Mouse (Mus musculus) midbrain, embryonic 15.5 days (tissue): ENCODE measurements around the gene Nkain2. TPM values are rescaled to one million over a fixed set of nuclear protein-coding genes. Genes with fewer than 3 reads are reported as not detected.
"Not testable (repeated sequence)": the region's sequence is repeated elsewhere in the genome, so short reads cannot be mapped to it uniquely, and the experiment has no call there.

Source experiments
- ATAC-seq: fragments of 200-750 bp; cut with Nextera tagmentation; replicated peaks from 2 replicates; pipeline ENCODE4 v1.8.0; 2017; ENCODE audit warnings: moderate TSS enrichment
- H3K27ac ChIP-seq: fragments of 300-500 bp; sonication (generic); 2 replicates; pipeline ENCODE4 v1.5.1; 2015; ENCODE audit warnings: mild to moderate bottlenecking, inconsistent platforms
- H3K27me3 ChIP-seq: fragments of 300-500 bp; sonication (generic); replicated peaks from 2 replicates; pipeline ENCODE4 v1.6.1; 2015; ENCODE audit warnings: inconsistent platforms
- H3K36me3 ChIP-seq: fragments of 300-500 bp; sonication (generic); replicated peaks from 2 replicates; pipeline ENCODE4 v1.6.1; 2015; ENCODE audit warnings: inconsistent platforms
- H3K4me1 ChIP-seq: fragments of 300-500 bp; sonication (generic); 2 replicates; pipeline ENCODE4 v1.6.1; 2015; ENCODE audit warnings: inconsistent platforms
- H3K4me2 ChIP-seq: fragments of 300-500 bp; sonication (generic); 2 replicates; pipeline ENCODE4 v1.6.1; 2015; ENCODE audit warnings: inconsistent platforms, mild to moderate bottlenecking, moderate library complexity
- H3K4me3 ChIP-seq: fragments of 300-500 bp; sonication (generic); 2 replicates; pipeline ENCODE4 v1.5.1; 2015; ENCODE audit warnings: mild to moderate bottlenecking, inconsistent platforms
- H3K9ac ChIP-seq: fragments of 300-500 bp; sonication (generic); 2 replicates; pipeline ENCODE4 v1.6.1; 2015; ENCODE audit warnings: mild to moderate bottlenecking, inconsistent platforms
- H3K9me3 ChIP-seq: fragments of 300-500 bp; sonication (generic); 2 replicates; pipeline ENCODE4 v1.6.1; 2016; ENCODE audit warnings: inconsistent platforms
- WGBS: fragments of 180-500 bp; shearing (Covaris S2); methylation state at CpG from one replicate; pipeline ENCODE4 v1.1.7; 2015; ENCODE audit warnings: mixed read lengths; 5-methylcytosine and 5-hydroxymethylcytosine counted together
- polyA plus RNA-seq: library from polyadenylated mRNA; unstranded; fragments of >200 nt; fragmentation: Nextera tagmentation; extraction: Ambion mirVana; gene quantifications from 2 replicates; pipeline ENCODE4 v1.2.1, GENCODE M21; 2015

The Nkain2 gene
- polyA plus RNA-seq, 1 experiment from 2014 or later: 13.5 TPM

DNA sequence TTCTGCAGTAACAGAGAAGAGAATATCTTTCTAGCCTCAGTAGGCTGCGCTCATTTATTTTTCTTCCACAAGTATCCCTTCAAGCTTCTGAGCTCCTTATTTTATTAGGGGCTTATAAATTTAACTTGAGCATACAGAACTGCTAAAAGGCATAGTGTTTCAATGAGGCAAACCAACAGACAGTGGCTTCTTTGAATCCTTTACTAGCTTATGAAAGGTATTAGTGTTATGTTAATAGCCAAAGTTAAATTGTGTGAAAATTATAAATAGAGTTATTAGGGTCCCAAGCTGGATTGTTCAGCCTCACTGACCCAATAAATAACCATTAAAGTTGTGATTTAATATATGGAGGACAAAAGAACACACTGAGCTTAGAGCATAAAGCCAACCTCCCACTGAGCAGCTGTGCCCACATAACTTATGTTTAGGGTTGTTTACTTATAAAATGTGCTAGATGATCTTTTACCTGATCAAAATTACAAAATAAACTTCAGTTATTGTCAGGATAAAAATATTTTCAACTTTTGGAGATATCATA is 889.0 kb downstream of the Nkain2 start:
- no peak overlapping the region for H3K4me2 ChIP-seq
- H3K9ac ChIP-seq: no peak overlapping the region
- H3K9me3 ChIP-seq: no peaks in the 10 kb centered on the region
- no peaks in the 10 kb centered on the region for H3K27me3 ChIP-seq
- no peak overlapping the region for H3K4me3 ChIP-seq
- no peak for ATAC-seq
- no peaks in the 10 kb centered on the region for H3K36me3 ChIP-seq
- 84% methylated on average over 1 of the region's 1 CpGs for WGBS
- no peaks in the 10 kb centered on the region for H3K4me1 ChIP-seq
- no peak overlapping the region for H3K27ac ChIP-seq

DNA sequence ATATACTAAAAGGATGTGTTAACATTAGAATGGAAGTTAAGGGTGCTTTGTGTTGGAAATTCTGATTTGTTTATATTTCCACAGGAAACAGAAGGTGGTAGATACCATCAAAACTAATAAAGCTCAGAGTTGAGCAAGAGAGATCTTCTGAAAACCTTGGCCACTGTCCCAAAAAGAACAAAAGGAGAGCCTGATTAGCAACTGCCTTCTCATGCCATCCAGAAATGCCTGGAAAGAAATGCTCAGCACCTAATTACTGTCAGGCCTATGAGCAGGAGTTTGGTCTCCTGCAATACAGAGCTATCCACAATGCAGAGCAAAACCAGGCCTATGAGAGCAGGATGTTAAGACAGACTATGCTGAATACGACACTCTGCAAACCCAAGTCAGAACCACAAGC is 897.1 kb downstream of the Nkain2 start:
- Histone ChIP-seq H3K9me3 (no peaks in the 10 kb centered on the region), H3K4me1 (no peaks in the 10 kb centered on the region), H3K4me3 (no peak overlapping the region), H3K9ac (no peak overlapping the region), H3K4me2 (no peak overlapping the region), H3K27ac (no peak overlapping the region), H3K36me3 (no peaks in the 10 kb centered on the region), H3K27me3 (no peaks in the 10 kb centered on the region)
- 90% methylated on average over 1 of the region's 1 CpGs for WGBS
- no peak for ATAC-seq

DNA sequence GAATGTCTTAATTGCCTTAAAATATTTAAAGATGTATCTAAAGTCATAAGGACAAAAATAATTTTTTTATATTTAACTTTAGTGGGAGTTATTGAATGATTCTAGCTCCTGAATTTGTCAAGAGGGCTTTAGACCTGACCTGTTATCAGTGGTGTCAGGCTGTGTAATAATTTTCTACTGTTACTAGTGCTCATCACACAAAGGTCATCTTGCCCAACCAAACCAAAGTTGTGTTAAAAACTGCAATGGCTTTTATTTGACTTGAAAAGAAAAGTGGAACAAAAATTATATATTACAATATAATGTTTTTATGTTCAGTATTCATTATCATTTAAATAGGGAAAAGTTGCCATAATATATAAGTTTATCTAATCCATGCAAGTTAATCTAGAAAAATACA is 911.9 kb downstream of the Nkain2 start:
- ATAC-seq: no peak
- Histone ChIP-seq H3K36me3 (no peaks in the 10 kb centered on the region), H3K4me3 (no peak overlapping the region), H3K4me2 (no peak overlapping the region), H3K9me3 (no peaks in the 10 kb centered on the region), H3K27me3 (no peaks in the 10 kb centered on the region), H3K9ac (no peak overlapping the region), H3K27ac (no peak overlapping the region), H3K4me1 (no peaks in the 10 kb centered on the region)

DNA sequence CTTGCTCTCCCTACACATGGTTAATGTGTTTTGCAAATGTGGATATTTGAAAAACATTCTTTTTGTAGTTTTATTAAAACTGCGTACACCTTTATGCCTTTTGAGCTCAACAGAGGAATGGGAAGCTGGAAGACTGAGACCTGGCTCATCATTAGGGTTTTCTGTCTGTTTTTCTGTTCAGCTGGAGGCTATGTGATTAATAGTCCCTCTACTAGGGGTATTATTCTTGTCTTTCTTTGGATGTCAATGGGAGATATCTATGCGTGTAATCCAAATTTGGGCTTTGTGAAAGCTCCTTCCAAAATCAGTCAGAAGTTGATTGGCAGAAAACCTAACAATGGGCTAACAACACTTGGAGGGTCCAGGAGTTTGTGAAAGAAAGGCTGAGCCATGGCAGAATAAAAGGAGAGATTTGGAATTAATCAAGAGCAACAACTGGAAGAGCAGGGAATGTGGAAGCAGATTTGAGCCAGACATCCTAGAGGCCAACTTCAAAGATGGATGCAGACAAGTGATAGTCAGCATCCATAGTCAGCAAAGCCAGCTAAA is 943.0 kb downstream of the Nkain2 start:
- 33% methylated on average over 2 of the region's 2 CpGs for WGBS
- no peaks in the 10 kb centered on the region for H3K4me1 ChIP-seq
- H3K27ac ChIP-seq: no peak overlapping the region
- H3K4me2 ChIP-seq: no peak overlapping the region
- no peak overlapping the region for H3K4me3 ChIP-seq
- no peak overlapping the region for H3K9ac ChIP-seq
- no peaks in the 10 kb centered on the region for H3K27me3 ChIP-seq
- no peak for ATAC-seq
- no peaks in the 10 kb centered on the region for H3K9me3 ChIP-seq
- H3K36me3 ChIP-seq: no peaks in the 10 kb centered on the region

DNA sequence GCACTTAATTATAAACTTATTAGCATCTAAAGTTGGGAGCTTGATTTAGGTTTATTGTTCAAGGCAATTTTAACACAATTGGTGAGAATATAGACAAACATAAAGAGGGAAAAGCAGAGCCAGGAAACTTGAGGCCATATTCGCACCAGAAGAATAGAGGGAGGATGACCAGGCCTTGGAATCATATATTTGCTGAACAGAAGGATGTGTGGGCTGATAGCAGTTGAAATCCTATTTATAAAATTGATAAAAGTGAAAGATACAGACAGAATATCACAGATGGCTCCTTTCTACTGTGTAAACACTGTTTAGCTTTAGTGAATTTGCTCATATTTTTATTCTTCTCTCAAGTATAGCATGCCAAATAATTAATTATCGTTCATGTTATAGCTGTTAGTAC is 958.3 kb downstream of the Nkain2 start:
- Histone ChIP-seq H3K9ac (no peak overlapping the region), H3K27me3 (no peaks in the 10 kb centered on the region), H3K4me1 (no peaks in the 10 kb centered on the region), H3K4me2 (no peak overlapping the region), H3K9me3 (no peaks in the 10 kb centered on the region), H3K4me3 (no peak overlapping the region), H3K36me3 (no peaks in the 10 kb centered on the region), H3K27ac (no peak overlapping the region)
- WGBS: 94% methylated on average over 2 of the region's 2 CpGs
- no peak for ATAC-seq

DNA sequence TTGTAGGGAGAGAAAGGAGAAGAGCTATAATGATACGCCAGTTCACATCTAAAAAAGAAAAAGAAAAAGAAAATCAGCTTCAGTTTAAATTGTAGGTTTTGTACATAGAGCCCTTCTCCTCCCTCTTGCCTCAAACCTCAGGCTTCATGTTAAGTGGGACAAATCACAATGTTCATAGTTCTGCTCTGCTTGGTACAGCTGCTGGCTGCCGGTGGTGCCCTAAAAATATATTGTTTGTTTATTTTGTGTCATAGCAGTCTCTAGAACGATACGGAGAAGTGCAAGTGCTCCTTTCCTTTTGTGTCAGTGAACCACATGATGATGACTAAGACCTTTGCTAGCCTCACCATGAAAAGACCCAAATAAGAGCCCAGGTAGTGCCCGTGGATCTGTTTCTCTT is 962.6 kb downstream of the Nkain2 start:
- H3K27me3 ChIP-seq: no peaks in the 10 kb centered on the region
- H3K4me2 ChIP-seq: no peak overlapping the region
- H3K9ac ChIP-seq: no peak overlapping the region
- H3K27ac ChIP-seq: no peak overlapping the region
- no peak overlapping the region for H3K4me3 ChIP-seq
- no peaks in the 10 kb centered on the region for H3K36me3 ChIP-seq
- H3K9me3 ChIP-seq: no peaks in the 10 kb centered on the region
- no peak for ATAC-seq
- H3K4me1 ChIP-seq: no peaks in the 10 kb centered on the region
- 78% methylated on average over 5 of the region's 5 CpGs for WGBS

DNA sequence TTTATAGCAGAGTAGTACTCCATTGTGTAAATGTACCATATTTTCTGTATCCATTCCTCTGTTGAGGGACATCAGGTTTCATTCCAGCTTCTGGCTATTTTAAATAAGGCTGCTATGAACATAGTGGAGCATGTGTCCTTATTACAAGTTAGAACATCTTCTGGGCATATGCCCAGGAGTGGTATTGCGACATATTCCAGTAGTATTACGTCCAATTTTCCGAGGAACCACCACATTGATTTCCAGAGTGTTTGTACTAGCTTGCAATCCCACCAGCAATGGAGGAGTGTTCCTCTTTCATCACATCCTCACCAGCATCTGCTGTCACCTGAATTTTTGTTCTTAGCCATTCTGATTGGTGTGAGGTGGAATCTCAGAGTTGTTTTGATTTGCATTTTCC is 969.4 kb downstream of the Nkain2 start:
- H3K4me1 ChIP-seq, H3K4me2 ChIP-seq, H3K27me3 ChIP-seq, H3K27ac ChIP-seq, H3K36me3 ChIP-seq, H3K4me3 ChIP-seq, ATAC-seq, H3K9me3 ChIP-seq, H3K9ac ChIP-seq: not testable (repeated sequence)
- 92% methylated on average over 3 of the region's 3 CpGs for WGBS

DNA sequence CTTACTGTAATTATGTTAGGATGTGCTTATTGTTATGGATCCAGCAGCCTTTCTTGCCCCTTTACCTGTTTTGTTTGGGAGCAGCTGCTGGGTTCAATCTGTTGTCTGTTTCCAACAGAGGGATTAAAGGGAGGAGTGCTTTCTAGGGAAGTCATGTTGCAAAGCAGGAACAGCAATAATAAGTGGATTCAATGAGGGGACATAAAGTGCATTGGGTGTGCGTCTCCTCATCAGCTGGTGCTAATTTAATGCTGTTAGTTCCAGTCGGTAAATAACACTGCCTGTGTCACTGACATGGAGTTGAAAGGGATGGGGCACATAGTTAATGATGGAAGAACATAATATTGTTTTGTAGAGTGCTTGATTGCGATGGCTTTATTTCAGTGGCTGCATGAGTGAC is 982.8 kb downstream of the Nkain2 start:
- Histone ChIP-seq H3K36me3 (no peaks in the 10 kb centered on the region), H3K4me2 (no peak overlapping the region), H3K4me1 (no peaks in the 10 kb centered on the region; the same call in 1 of the 2 replicates), H3K9ac (no peak overlapping the region), H3K9me3 (no peaks in the 10 kb centered on the region), H3K4me3 (no peak overlapping the region), H3K27me3 (no peaks in the 10 kb centered on the region), H3K27ac (no peak overlapping the region)
- ATAC-seq: no peak; the same call in 1 of the 2 replicates
- WGBS: 28% methylated on average over 3 of the region's 3 CpGs

DNA sequence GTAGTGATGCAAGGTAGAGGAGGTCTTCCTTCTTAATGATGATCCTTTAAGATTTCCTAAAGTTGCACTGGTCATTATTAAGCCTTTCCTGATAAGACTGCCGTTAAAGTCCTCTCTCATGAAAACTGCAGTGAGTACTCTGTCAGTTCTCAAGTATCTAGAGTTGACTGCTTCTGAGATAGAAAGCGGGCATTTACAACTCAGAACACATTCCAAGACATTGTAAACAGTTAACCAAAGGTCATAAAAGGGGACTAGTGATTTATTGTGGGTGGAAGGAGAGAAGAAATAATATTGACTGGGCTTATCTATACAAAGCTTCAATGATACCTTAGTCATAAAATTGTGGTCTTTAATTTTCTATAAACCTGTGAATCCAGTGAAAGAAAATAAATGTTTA is 990.8 kb downstream of the Nkain2 start:
- Histone ChIP-seq H3K4me1 (no peaks in the 10 kb centered on the region), H3K27ac (no peak overlapping the region), H3K9me3 (no peaks in the 10 kb centered on the region), H3K36me3 (no peaks in the 10 kb centered on the region), H3K4me2 (no peak overlapping the region), H3K9ac (no peak overlapping the region), H3K27me3 (no peaks in the 10 kb centered on the region), H3K4me3 (no peak overlapping the region)
- 92% methylated on average over 2 of the region's 2 CpGs for WGBS
- ATAC-seq: no peak

DNA sequence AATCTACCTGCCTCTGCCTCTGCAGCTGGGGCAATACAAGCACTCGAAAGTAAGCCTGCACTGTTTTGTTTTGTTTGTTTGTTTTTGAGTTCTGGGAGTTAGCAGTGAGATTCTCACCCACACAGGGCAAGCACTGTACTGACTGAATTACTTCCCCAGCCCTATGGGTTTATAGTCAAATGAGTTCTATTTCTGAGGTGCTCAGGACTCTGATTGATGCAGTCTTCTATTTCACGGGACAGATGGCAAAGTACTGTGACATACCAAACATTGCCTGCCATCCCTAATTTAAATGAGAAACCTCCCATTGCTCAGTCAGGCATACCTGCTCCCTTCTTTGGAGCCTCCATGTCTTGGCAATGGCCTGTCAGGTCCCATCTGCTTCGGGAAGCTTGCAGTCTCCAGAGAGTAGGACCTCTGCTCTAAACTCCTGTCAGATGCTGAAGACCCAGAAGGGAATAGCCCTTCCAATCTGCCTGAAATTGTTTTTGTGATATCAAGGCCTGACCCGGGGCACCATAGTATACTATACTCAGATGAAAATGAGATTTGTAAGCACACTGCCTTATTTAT is 1016.9 kb downstream of the Nkain2 start:
- no peak overlapping the region for H3K27ac ChIP-seq
- H3K36me3 ChIP-seq: no peaks in the 10 kb centered on the region
- ATAC-seq: 0 out of 2 replicates have a peak, but pooled peaks have one; percentile 30
- H3K4me1 ChIP-seq: no peaks in the 10 kb centered on the region
- WGBS: 57% methylated on average over 4 of the region's 4 CpGs
- H3K4me3 ChIP-seq: no peak overlapping the region
- no peak overlapping the region for H3K9ac ChIP-seq
- no peak overlapping the region for H3K4me2 ChIP-seq
- H3K27me3 ChIP-seq: no peaks in the 10 kb centered on the region
- H3K9me3 ChIP-seq: no peaks in the 10 kb centered on the region

DNA sequence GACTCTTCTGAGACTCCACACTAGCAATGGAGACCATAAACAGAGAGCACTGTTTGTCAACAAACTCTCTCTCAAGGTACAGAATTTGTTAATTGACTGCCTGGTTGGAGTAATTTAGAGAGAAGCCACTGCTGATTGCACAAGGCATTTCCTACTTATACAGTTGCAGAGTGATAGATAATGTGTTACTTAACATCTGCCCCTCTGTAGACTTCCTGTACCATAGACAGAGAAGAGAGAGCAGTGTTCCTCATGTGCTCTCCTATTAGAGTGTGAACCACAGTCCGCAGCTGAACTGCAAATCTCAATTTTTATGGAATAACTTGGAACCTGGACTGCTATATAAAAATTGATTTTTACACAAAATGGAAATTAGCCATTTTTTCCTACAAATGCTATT is 1022.0 kb downstream of the Nkain2 start:
- ATAC-seq: no peak
- no peaks in the 10 kb centered on the region for H3K9me3 ChIP-seq
- WGBS: 95% methylated on average over 1 of the region's 1 CpGs

DNA sequence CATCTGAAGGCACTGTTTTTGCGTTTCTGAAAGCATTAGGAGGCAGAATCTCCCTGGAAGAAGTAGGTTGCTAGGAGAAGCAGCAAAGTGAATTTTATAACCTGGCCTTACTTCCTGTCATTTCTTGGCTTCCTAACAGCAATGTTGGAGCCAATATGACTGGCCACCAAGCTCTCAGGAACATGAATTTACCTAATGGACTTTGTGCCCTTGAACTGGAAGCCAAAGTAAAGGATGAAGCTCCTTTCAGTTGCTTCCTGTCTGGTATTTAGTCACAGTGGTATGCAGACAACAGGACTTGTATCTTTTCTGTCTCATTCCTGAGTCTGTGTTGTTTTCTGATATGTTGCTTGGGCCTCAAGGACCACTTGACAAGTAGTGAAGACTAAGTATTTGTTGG is 1063.2 kb downstream of the Nkain2 start:
- Histone ChIP-seq H3K27ac (no peak overlapping the region), H3K9me3 (no peaks in the 10 kb centered on the region), H3K9ac (no peak overlapping the region), H3K4me2 (no peak overlapping the region), H3K36me3 (no peaks in the 10 kb centered on the region), H3K27me3 (no peaks in the 10 kb centered on the region), H3K4me3 (no peak overlapping the region), H3K4me1 (no peaks in the 10 kb centered on the region)
- 74% methylated on average over 1 of the region's 1 CpGs for WGBS
- no peak for ATAC-seq

More for the DNA sequence above, 1022.0 kb downstream of the Nkain2 start:
- Histone ChIP-seq H3K27me3 (no peaks in the 10 kb centered on the region), H3K36me3 (no peaks in the 10 kb centered on the region), H3K4me2 (no peak overlapping the region), H3K27ac (no peak overlapping the region), H3K4me3 (no peak overlapping the region), H3K9ac (no peak overlapping the region), H3K4me1 (no peaks in the 10 kb centered on the region)

DNA sequence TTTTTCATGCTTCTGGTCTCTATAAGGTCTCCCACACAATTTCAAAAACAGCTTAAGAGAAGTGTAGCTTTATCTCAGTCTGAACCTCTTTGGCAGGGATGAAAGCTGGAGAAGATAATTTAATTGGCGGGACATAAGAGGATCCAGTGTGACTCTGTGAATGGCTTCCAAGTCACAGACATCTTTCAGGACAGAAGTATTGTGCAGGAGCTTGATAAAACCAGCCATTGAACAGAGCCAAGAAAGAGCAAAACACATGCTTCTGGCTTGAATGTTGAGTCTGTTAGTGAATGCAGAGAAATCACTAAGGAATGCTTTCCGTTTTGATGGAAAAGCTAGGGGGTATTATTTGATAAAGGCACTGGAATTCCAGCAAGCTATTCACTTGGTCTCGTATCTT is 1077.7 kb downstream of the Nkain2 start:
- Histone ChIP-seq H3K27me3 (no peaks in the 10 kb centered on the region), H3K4me3 (no peak overlapping the region), H3K4me2 (no peak overlapping the region), H3K4me1 (no peaks in the 10 kb centered on the region), H3K27ac (no peak overlapping the region), H3K9me3 (no peaks in the 10 kb centered on the region), H3K36me3 (no peaks in the 10 kb centered on the region), H3K9ac (no peak overlapping the region)
- peak; percentile 84 for ATAC-seq
- 37% methylated on average over 3 of the region's 3 CpGs for WGBS
